Mouse (Mus musculus) midbrain, embryonic 10.5 days (tissue): Measurements from ENCODE around the gene Bcar1. TPM values are rescaled to one million over a fixed set of nuclear protein-coding genes. Genes with fewer than 3 reads are reported as not detected.

ENCODE experiments used
- DNase-seq: peaks from one replicate; pipeline ENCODE4 v3.0.0-alpha.2; 2017; ENCODE audit warnings: low spot score
- H3K27ac ChIP-seq: fragments of 300-500 bp; sonication (generic); replicated peaks from 2 replicates; pipeline ENCODE4 v1.5.1; 2016; ENCODE audit warnings: mild to moderate bottlenecking
- H3K27me3 ChIP-seq: fragments of 300-500 bp; sonication (generic); 2 replicates; pipeline ENCODE4 v1.6.1; 2016; ENCODE audit warnings: low read depth, mild to moderate bottlenecking; ENCODE audit not compliant: poor library complexity, severe bottlenecking
- H3K36me3 ChIP-seq: fragments of 300-500 bp; sonication (generic); 2 replicates; pipeline ENCODE4 v1.6.1; 2016; ENCODE audit warnings: mild to moderate bottlenecking, moderate library complexity
- H3K4me1 ChIP-seq: fragments of 300-500 bp; sonication (generic); 2 replicates; pipeline ENCODE4 v1.6.1; 2016
- H3K4me3 ChIP-seq: fragments of 300-500 bp; sonication (generic); 2 replicates; pipeline ENCODE4 v1.5.1; 2016; ENCODE audit warnings: mild to moderate bottlenecking, moderate library complexity
- H3K9me3 ChIP-seq: fragments of 300-500 bp; sonication (generic); replicated peaks from 2 replicates; pipeline ENCODE4 v1.6.1; 2016; ENCODE audit warnings: mild to moderate bottlenecking
- WGBS: fragments of 180-500 bp; shearing (Covaris S2); methylation state at CpG from one replicate; pipeline ENCODE4 v1.1.7; 2016; 5-methylcytosine and 5-hydroxymethylcytosine counted together
- polyA plus RNA-seq: library from polyadenylated mRNA; unstranded; fragments of >200 nt; fragmentation: Nextera tagmentation; extraction: Ambion mirVana; gene quantifications from 2 replicates; pipeline ENCODE4 v1.2.1, GENCODE M21; 2016

The Bcar1 gene
- polyA plus RNA-seq, 1 experiment from 2014 or later, result 52.4 TPM

GRCm38 (mm10) chr8:111717866-111718265, 25.7 kb downstream of the Bcar1 start:
- DNase-seq, result no peak
- WGBS, result 74% methylated on average over 6 of the region's 6 CpGs
- peaks cover 66% of the 10 kb centered on the region for H3K36me3 ChIP-seq

GRCm38 (mm10) chr8:111717488-111717792, 26.2 kb downstream of the Bcar1 start:
- DNase-seq, result no peak
- H3K27me3 ChIP-seq, result no peaks in the 10 kb centered on the region
- peaks cover 39% of the 10 kb centered on the region for H3K4me1 ChIP-seq
- H3K4me3 ChIP-seq, result no peak overlapping the region
- H3K27ac ChIP-seq, result peak overlapping the region; percentile 76
- 70% methylated on average over 4 of the region's 4 CpGs for WGBS
- no peaks in the 10 kb centered on the region for H3K9me3 ChIP-seq
- peaks cover 70% of the 10 kb centered on the region for H3K36me3 ChIP-seq

More at GRCm38 (mm10) chr8:111717866-111718265, 25.7 kb downstream of the Bcar1 start:
- peak overlapping the region; percentile 76 for H3K27ac ChIP-seq
- no peak overlapping the region for H3K4me3 ChIP-seq
- no peaks in the 10 kb centered on the region for H3K27me3 ChIP-seq
- H3K4me1 ChIP-seq, result peaks cover 39% of the 10 kb centered on the region
- no peaks in the 10 kb centered on the region for H3K9me3 ChIP-seq

GRCm38 (mm10) chr8:111716603-111717487, 26.8 kb downstream of the Bcar1 start:
- Histone ChIP-seq H3K4me1 (peaks cover 39% of the 10 kb centered on the region), H3K36me3 (peaks cover 76% of the 10 kb centered on the region), H3K9me3 (no peaks in the 10 kb centered on the region), H3K27ac (peak overlapping the region; percentile 76), H3K4me3 (0 out of 2 replicates have a peak overlapping the region, but pooled peaks have one; percentile 5), H3K27me3 (no peaks in the 10 kb centered on the region)
- WGBS, result 51% methylated on average over 10 of the region's 10 CpGs
- DNase-seq, result no peak

GRCm38 (mm10) chr8:111715514-111715913, 28.1 kb downstream of the Bcar1 start:
- H3K4me3 ChIP-seq, result no peak overlapping the region
- DNase-seq, result no peak
- peak overlapping the region; percentile 76; the same call in 1 of the 2 replicates for H3K27ac ChIP-seq
- H3K27me3 ChIP-seq, result no peaks in the 10 kb centered on the region
- whole genome bisulfite sequencing, result 91% methylated on average over 13 of the region's 13 CpGs
- H3K4me1 ChIP-seq, result peaks cover 39% of the 10 kb centered on the region
- H3K9me3 ChIP-seq, result no peaks in the 10 kb centered on the region
- H3K36me3 ChIP-seq, result peaks cover 80% of the 10 kb centered on the region

GRCm38 (mm10) chr8:111714295-111714694, 29.3 kb downstream of the Bcar1 start:
- H3K27ac ChIP-seq, result no peak overlapping the region
- no peaks in the 10 kb centered on the region for H3K9me3 ChIP-seq
- H3K4me3 ChIP-seq, result no peak overlapping the region
- 95% methylated on average over 12 of the region's 12 CpGs for WGBS
- no peaks in the 10 kb centered on the region for H3K27me3 ChIP-seq
- peaks cover 80% of the 10 kb centered on the region for H3K36me3 ChIP-seq
- H3K4me1 ChIP-seq, result peaks cover 39% of the 10 kb centered on the region
- DNase-seq, result no peak

GRCm38 (mm10) chr8:111713817-111714216, 29.8 kb downstream of the Bcar1 start:
- Histone ChIP-seq H3K9me3 (no peaks in the 10 kb centered on the region), H3K27me3 (no peaks in the 10 kb centered on the region), H3K4me3 (no peak overlapping the region), H3K36me3 (peaks cover 80% of the 10 kb centered on the region), H3K27ac (no peak overlapping the region), H3K4me1 (peaks cover 36% of the 10 kb centered on the region)
- WGBS, result 95% methylated on average over 25 of the region's 25 CpGs
- no peak for DNase-seq

- no peak for DNase-seq
- WGBS, result 94% methylated on average over 11 of the region's 11 CpGs
Measured at GRCm38 (mm10) chr8:111713291-111713690, 30.3 kb downstream of the Bcar1 start.

GRCm38 (mm10) chr8:111712588-111712987, 31.0 kb downstream of the Bcar1 start:
- Histone ChIP-seq H3K4me1 (peaks cover 24% of the 10 kb centered on the region), H3K27me3 (no peaks in the 10 kb centered on the region), H3K4me3 (no peak overlapping the region), H3K9me3 (no peaks in the 10 kb centered on the region), H3K36me3 (peaks cover 84% of the 10 kb centered on the region), H3K27ac (no peak overlapping the region)
- 87% methylated on average over 6 of the region's 6 CpGs for WGBS
- DNase-seq, result no peak

More at GRCm38 (mm10) chr8:111713291-111713690, 30.3 kb downstream of the Bcar1 start:
- Histone ChIP-seq H3K4me1 (peaks cover 31% of the 10 kb centered on the region), H3K27me3 (no peaks in the 10 kb centered on the region), H3K4me3 (no peak overlapping the region), H3K9me3 (no peaks in the 10 kb centered on the region), H3K27ac (no peak overlapping the region), H3K36me3 (peaks cover 81% of the 10 kb centered on the region)

GRCm38 (mm10) chr8:111712135-111712534, 31.5 kb downstream of the Bcar1 start:
- 91% methylated on average over 9 of the region's 9 CpGs for WGBS

GRCm38 (mm10) chr8:111710777-111711485, 32.7 kb downstream of the Bcar1 start:
- H3K4me3 ChIP-seq, result no peak overlapping the region
- H3K27me3 ChIP-seq, result no peaks in the 10 kb centered on the region
- no peak overlapping the region for H3K27ac ChIP-seq
- no peaks in the 10 kb centered on the region for H3K9me3 ChIP-seq
- 94% methylated on average over 20 of the region's 20 CpGs for WGBS
- peaks cover 10% of the 10 kb centered on the region for H3K4me1 ChIP-seq
- peaks cover 83% of the 10 kb centered on the region for H3K36me3 ChIP-seq
- no peak for DNase-seq

More at GRCm38 (mm10) chr8:111712135-111712534, 31.5 kb downstream of the Bcar1 start:
- peaks cover 20% of the 10 kb centered on the region for H3K4me1 ChIP-seq
- H3K9me3 ChIP-seq, result no peaks in the 10 kb centered on the region
- no peak for DNase-seq
- no peaks in the 10 kb centered on the region for H3K27me3 ChIP-seq
- H3K4me3 ChIP-seq, result no peak overlapping the region
- peaks cover 88% of the 10 kb centered on the region for H3K36me3 ChIP-seq
- no peak overlapping the region for H3K27ac ChIP-seq

GRCm38 (mm10) chr8:111709223-111709622, 34.4 kb downstream of the Bcar1 start:
- H3K36me3 ChIP-seq, result peaks cover 66% of the 10 kb centered on the region
- no peaks in the 10 kb centered on the region for H3K9me3 ChIP-seq
- H3K4me3 ChIP-seq, result no peak overlapping the region
- no peak for DNase-seq
- 84% methylated on average over 1 of the region's 1 CpGs for WGBS
- 0 out of 2 replicates have a peak, but pooled peaks cover 3% of the 10 kb centered on the region for H3K4me1 ChIP-seq
- no peaks in the 10 kb centered on the region for H3K27me3 ChIP-seq
- H3K27ac ChIP-seq, result no peak overlapping the region

GRCm38 (mm10) chr8:111708265-111708664, 35.3 kb downstream of the Bcar1 start:
- Histone ChIP-seq H3K4me1 (0 out of 2 replicates have a peak, but pooled peaks cover 3% of the 10 kb centered on the region), H3K27ac (no peak overlapping the region), H3K4me3 (no peak overlapping the region), H3K27me3 (no peaks in the 10 kb centered on the region), H3K36me3 (peaks cover 56% of the 10 kb centered on the region), H3K9me3 (no peaks in the 10 kb centered on the region)
- DNase-seq, result no peak
- WGBS, result 85% methylated on average over 6 of the region's 6 CpGs

GRCm38 (mm10) chr8:111705699-111706098, 37.9 kb downstream of the Bcar1 start:
- H3K27me3 ChIP-seq, result no peaks in the 10 kb centered on the region
- H3K36me3 ChIP-seq, result peaks cover 30% of the 10 kb centered on the region
- no peak overlapping the region for H3K27ac ChIP-seq
- 78% methylated on average over 5 of the region's 5 CpGs for WGBS
- H3K4me1 ChIP-seq, result 0 out of 2 replicates have a peak, but pooled peaks cover 3% of the 10 kb centered on the region
- H3K4me3 ChIP-seq, result no peak overlapping the region
- no peaks in the 10 kb centered on the region for H3K9me3 ChIP-seq
- no peak for DNase-seq
